Mouse (Mus musculus): Measurements from ENCODE around the gene Gm37240.

The Gm37240 gene

DNA sequence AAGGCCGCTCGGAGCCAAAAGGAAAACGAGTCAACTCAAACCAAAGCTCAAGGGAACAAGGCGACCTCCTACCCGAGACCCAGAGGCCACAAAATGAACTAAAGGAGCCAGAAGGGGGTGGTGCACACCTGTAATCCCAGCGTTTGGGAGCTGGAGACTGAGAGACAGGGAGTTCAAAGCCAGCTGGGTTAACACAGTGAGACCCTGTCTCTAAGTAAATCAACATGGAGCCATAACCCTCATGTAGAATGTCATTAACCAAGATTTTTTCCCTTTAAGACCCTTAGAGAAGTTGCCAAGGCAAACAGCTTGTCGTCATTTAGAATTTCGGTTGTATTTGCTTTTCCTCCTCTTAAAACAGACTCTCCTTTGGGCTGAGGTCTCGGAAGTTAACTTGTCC is 1438.3 kb downstream of the Gm37240 start:
- DNase-seq = no peak

DNA sequence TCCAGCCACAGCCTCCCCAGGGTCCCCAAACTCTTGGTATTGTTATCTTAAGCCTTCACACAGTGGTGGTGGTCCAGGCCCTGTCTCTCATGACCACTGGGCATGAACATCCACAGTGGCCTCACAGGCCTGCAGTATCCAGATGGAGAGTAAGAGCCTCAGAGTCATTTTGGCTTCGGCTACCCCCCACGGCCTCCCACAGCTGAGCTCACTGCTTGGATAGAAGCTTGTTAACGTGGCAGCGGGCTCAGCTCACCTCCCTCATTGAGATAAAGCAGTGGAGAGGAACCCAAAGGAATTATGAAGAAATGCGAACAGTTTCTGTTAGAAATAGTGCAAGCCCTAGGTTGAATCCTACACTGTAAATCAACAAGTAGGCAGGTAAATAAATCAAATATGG is 1439.5 kb downstream of the Gm37240 start:
- DNase-seq = no peak

Data from thymus, postnatal 36 days (tissue).